Mouse (Mus musculus): ENCODE measurements around the gene Pelp1.
"Not testable (repeated sequence)": the region's sequence is repeated elsewhere in the genome, so short reads cannot be mapped to it uniquely, and the experiment has no call there.

Pelp1 gene

DNA sequence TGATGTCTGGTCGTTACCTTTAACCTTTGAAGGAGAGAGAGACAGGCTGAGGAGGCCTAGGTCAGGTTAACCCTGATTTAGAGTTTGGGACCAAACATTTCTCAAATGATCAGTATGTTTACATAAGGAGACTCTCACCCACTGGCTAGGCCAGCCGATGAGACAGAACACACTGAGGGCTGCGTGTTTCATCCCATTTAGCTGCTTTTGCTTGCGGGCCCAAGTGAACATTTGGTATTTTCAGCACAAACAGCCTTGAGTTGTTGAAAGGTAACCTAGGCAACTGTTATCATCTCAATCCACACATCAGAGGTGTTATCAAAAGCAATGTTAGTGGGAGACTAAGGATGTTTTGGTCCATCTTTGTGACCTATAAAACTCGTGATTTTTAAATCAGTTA, 9.7 kb upstream of the Pelp1 start:
- DNase-seq: no peak

DNA sequence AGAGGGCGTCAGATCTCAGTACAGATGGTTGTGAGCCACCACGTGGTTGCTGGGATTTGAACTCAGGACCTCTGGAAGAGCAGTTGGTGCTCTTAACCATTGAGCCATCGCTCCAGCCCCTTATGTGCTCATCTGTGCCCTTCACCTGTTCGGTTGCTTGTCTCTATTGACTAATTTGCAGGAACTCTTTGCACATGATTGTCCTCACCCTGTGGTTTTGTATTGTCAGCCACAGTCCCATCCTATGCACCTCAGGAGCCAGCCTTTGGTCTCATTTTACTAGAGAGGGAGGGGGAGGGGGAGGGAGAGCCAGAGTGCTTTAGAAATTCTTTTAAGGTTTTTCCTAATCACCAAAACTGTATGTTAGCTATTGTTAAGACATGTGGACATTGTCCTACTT, 8.4 kb upstream of the Pelp1 start:
- no peak for DNase-seq

DNA sequence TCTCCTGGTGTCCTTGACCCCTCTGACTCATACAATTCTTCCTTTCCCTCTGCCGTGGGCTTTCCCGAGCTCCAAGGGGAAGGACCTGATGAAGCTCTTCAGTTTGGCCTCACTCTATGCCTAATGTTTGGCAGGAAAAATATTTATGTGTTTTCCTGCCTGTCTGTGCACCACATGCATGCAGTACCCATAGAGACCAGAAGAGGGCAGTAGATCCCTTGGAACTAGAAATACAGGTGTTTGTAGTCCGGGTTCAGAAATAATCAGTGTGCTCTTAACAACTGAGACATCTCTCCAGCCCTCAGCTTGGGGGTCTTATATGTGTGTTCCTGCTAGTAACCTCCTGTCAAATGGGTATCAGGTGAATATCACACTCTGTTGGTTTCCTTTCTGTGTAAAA, 4.1 kb upstream of the Pelp1 start:
- DNase-seq: peak; percentile 42

DNA sequence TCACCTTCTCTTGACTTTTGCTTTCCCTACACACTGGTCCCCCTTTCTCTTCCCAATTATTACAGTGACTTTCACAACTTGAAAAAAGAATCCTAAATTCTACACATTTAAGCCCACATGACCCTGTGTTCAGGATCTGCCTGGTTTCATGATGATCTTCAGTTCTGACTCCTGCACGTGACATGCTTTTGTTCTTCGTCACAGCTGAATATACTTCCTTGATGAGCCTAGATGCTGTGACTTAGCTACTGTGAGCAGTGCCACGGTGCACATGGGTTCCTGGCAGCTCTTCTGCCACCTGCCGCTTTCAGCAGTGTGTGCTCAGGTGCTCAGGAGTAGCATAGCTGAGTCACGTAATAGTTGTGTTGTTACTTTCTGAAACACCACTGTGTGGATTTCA, 2.8 kb upstream of the Pelp1 start:
- DNase-seq: no peak

DNA sequence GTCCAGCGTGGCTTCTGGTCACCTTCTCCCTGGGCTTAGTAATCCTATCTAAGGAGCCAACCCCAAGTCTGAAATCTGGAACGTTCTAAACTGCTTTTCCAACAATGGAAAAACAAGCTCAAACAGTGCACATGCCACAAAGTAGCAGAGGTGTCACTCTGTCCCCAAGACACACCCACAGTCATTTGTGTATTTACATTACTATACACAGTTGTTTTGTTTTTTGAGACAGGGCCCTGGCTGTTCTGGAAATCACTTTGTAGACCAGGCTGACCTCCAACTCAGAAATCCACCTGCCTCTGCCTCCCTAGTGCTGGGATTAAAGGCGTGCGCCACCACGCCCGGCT, 439 bp upstream of the Pelp1 start:
- no peak for DNase-seq

DNA sequence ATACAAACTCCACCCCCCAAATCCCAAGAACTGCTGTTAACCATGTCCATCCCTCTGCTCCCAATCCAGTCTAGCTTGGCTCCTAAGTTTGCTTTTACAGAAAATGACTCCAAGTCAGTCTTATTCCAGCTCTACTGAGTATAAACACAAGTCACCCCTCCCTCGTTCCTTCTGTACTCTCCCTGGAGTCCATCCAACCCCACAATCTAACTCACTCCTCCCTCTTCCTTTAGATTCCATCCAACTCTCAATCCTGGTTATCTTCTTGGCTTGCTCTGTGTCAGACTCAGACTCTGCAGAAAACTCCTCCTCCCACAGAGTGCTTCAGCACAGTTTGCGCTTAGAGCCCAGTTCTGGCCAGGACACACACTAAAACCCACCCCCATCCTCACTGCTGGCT, 6.2 kb downstream of the Pelp1 start:
- DNase-seq: peak; percentile 33

DNA sequence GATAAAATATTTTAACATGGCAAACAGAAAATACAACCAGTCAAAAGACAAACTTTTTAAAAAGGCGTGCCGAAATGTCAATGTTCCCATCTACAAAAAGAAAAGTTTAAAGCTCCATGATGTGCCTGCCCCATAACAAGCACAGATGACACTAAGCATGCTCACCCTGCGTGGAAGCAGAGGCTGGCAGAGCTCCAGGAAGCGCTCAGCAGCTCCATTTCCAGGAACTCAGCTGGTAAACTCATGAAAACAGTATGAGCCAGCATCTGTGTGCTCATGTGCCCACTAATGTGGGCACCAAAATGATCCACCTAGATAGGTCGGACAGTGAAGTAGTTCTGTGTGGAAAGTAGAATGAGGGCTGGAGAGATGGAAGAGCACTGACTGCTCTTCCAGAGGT, 20.4 kb downstream of the Pelp1 start:
- DNase-seq: no peak

DNA sequence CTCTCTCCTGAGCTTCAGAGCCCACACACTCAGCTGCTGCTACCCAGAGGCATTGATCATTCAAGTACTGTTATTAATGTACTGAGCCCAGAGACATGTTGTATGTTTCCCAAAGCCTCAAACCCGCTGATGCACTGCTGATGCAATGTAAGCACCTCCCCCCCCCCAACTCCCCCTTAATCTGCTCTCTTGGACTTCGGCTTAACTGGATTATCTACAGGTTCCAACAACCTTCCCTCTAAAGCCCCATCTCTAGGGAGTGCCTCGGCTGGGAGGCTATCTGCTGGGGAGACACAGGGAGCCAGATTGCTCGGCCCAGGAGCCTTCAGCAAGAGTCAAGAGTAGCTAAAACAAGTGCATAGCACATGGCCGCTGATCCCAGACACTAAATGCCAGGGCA, 22.4 kb downstream of the Pelp1 start:
- no peak for DNase-seq

DNA sequence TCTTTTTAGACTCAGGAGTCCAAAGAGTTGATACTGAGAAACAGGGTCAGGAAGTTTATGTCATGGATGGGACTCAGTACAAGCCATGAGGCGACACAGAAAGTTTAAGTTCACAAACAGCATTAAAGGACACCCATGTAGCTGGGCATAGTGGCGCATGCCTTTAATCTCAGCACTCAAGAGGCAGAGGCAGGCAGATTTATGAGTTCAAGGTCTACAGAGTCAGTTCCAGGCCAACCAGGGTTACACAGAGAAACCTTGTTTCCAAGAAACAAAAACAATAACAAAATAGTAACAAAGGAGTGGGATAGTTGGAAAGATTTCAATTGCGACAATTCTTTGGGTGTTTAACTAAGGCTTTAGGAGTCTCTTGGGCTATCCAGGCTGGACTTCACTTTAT, 25.7 kb downstream of the Pelp1 start:
- DNase-seq: no peak

DNA sequence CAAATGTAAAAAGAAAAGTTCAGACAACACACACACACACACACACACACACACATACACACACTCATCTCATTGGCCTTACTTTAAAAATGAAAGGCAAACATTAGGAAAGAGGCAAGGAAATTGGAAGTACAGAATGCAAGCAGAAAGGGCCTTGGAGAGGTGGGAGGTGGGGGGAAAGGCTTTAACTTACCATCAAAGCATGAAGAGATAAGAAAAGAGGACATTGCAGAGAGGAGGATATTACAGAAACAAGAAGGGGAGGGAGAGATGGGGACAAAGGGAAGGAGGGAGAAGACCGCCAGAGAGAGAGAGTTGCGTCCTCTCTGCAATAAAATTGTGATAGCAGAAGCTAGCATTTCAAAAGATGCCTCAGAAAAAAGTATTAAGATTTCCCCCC, 28.5 kb downstream of the Pelp1 start:
- DNase-seq: no peak

DNA sequence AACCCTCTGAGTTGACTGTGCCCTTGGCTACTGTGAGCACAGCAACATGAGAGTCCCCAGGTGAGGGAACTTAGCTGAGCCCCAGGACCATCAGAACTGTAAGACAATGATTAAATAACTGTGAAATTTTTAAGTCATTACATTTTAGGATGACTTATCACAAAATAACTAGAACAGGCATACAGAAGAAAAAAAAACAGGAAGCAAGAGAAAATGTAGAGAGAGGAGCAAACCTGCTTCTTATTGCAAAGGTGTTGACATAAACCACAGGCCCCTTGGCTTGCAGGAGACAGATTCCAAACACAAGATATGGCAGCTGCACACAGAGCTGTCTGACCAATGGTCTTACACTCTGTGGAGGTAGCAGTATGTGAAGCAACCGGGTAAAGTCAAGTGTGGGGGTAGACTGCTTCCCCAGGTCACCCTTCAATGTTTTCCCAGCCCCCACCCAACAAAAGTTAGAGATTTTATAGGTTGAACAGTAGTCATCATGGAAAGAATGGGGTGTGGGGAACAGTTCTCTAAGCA, 29.3 kb downstream of the Pelp1 start:
- no peak for DNase-seq

DNA sequence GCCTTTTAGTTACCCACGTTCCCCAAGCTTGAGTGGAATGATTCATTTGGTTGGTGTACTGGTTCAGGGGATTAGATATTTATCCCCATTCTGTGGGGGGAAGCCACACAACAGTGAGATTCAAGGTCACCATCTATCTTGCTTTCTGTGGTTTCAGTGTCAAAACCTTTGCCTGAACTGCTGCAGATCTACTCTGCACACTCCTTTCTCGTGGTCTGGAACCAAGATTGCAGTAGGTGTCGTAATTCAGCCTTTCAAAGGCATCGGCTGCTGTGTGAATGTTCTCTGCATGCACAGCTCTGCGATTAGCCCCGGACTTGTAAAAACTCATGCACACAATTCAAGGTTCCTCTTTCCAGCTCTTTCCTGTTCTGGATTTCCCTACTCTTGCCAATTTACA, 33.8 kb downstream of the Pelp1 start:
- no peak for DNase-seq

DNA sequence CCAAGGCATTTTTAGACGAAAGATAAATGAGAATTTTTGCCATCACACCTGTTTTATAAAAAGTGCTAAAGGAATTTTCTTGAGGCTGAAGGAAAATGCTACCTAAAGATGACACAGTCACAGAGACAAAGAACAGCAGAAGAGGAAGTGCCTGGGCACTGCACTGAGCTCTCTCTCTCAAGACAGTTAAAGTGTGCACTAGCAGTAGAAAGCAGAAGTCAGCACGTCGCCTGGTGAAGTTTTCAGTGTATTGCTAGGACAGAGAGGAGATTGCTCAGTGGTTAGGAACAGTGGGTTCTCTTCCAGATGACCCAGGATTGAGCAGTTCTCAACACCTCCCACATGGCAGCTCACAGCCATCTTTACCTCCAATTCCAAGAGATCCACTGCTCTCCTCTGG, 35.5 kb downstream of the Pelp1 start:
- no peak for DNase-seq

DNA sequence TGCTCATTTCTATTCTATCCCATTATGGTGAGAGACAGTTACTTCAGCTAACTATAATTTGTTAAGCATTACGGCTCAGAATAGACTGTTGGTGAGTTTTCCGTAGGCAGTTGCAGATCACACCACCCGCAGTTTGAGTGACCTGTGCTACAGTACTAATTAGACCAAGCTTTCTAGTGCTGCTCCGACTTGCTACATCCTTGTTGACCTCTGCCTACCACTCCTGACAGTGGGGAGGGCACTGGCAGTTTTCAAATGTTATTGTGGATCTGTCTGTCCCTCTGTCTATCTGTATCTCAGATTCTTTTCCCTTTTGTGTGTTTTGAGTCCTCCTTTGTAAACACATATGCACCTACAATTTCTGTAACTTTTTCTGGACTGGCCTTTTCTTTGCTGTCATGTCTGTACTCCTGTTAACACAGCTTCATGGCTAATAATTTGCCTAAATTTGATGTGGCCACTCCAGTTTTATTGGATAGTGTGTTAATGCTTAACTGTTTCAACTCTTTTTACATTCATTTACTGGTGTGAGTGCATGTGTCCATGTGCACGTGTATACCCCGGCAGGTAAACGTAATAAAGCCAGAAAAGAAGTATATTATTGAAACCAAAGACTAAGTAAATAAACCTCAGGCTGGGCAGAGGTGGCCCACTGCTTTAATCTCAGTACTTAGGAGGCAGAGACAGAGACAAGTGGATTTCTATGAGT, 36.8 kb downstream of the Pelp1 start:
- no peak for DNase-seq

DNA sequence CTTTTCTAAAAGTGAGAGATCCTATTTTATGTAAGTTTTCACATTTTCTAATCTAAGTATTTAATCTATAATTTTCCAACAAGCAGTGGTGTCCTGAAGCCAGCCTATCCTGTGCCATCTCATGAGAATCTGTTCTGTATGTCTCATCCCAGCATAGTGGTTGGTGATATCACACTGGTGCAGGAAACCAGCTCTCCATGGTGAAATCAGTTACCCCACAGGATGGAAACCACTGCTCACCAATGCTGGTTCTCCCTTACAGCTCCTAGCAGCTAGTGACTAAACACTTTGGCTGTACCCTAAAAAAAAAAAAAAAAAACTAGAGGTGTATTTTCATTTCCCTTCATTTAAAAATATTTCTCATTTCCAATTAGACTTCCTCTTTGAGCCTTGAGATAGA, 37.4 kb downstream of the Pelp1 start:
- no peak for DNase-seq

DNA sequence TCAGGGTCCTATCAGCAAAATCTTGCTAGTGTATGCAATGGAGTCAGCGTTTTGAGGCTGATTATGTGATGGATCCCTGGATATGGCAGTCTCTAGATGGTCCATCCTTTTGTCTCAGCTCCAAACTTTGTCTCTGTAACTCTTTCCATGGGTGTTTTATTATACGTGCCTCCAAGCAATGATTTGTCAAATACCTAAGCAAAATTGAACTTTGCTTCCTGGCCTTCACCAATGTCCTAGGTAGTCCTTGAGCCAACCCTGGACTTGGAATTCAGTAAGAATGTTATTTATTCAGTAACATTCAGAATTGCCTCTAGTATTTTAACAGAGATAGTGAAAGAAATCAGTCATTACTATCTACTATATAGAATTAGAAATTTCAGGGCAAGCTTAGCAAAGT, 41.2 kb downstream of the Pelp1 start:
- DNase-seq: not testable (repeated sequence)

DNA sequence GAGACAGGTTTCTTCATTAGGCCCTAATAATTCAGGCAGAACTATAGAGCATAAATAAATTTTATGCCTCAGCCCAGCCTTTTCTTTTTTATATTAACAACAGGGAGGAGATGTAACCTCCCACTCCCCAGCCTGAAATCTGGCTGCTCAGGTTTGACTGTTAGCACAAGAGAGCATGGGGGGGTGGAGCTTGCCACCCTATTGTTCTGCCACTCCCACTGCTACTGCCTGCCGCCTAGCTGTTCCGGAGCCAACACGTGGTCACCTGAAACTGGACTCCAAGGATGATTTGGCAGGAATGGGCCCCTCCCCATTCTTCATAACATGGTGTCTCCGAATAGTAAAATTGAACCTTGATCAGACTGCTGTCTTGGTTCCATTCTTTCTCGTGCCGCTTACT, 42.1 kb downstream of the Pelp1 start:
- not testable (repeated sequence) for DNase-seq

DNA sequence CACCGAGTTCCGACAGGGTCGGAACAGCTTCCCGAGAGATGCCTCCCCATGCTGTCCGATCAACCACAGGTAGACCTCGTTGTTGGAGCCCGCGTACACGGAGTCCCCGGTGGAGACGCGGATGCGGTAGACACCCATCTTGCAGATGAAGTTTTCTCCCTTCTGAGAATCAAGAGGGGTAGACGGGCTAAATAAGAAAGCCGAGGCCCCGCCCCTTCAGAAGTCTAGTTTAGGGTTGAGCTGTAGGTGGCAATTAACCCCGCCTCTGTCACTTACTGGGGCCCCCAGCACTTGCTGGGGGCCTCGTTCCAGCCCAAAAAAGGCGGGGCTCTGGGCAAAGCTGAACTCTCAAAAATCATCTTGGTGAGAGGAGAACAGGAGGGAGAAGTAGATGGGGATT, 58.0 kb downstream of the Pelp1 start, which contains the start of gene Alox15:
Gene Alox15, minus strand, starts transcription at position 164 of the 400 bp plus-strand sequence.
- DNase-seq: no peak

DNA sequence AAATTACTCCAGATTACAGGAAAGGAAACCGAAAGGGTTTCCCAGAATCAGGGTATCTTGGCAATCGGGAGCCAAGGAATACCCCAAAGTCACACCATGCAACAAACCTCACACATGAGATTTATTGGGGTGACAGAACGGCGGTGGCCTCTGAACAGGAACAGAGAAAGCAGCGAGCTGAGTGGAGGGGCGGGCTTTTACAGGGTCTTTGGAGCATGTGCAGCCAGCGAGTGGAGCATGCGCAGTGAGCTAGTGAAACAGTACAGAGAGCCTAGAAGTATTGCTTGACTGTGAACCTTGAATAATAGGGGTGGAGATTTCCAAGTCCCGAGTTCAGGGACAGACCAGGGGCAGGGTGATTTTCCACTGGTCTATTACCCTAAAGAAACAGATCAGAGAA, 61.2 kb downstream of the Pelp1 start:
- DNase-seq: no peak

DNA sequence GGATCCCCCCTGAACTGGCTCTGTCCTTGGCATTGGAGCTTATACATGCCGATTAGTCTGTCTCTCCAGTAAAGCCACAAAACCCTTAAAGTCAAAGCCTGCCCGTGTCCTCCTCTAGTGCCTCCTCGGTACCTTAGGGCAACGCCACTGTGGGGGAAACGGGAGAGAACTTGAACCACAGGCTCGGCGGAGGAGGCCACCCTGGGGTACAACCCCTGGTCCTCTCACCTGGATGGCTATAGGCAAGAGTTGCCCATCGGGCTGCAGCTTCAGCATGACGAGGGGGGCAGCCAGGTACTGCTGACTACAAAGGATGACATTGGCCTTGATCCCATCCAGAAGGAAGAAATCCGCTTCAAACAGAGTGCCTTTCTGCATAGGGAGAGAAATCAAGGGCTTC, 62.0 kb downstream of the Pelp1 start:
- no peak for DNase-seq

DNA sequence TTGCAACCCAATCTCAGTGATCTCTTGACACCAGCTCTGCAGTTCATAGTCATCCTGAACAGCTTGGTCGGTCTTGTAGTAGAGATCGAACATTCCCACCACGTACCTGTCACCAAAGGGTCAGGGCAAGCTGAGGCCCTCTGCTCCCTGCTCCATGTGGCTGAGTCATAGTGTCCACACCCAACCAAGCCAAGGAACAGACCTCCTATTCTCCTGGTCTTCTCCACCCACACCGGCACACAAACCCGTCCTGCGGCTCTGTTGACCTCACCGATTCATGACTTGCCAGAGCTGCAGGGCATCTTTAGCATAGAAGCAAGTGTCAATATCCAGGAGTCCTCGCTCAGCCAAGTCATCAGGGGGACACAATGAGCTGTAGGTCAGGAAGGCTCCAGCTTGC, 64.3 kb downstream of the Pelp1 start:
- no peak for DNase-seq

DNA sequence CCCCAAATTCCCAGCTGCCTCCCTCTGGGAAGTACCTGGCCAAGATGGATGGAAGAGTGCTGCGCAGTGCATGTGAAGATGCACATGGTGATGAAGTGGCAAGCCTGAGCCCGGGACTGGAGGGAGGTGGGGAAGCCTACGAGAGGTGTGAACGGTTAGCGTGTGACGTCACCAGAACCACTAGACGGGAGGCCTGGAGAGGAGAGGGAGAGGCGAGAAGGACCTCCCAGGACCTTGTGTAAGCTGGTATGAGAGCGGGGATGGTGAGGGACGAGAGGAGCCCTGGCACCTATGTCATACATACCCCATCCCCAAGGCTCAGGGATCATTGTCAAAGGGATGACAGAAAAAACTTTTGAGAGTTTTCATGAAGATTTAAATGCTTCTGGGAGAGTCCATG, 64.8 kb downstream of the Pelp1 start:
- no peak for DNase-seq
